Mouse (Mus musculus) 416B (cell line): ENCODE measurements around the gene Adar.
"Not testable (repeated sequence)": the region's sequence is repeated elsewhere in the genome, so short reads cannot be mapped to it uniquely, and the experiment has no call there.

Experiments
- DNase-seq: peaks from one replicate; pipeline ENCODE4 v3.0.0; 2011; ENCODE audit warnings: low read depth

Gene Adar

GRCm38 (mm10) chr3:89794616-89795015, 79.8 kb downstream of the Adar start:
- peak; percentile 30 for DNase-seq

GRCm38 (mm10) chr3:89795746-89796145, 80.9 kb downstream of the Adar start:
- DNase-seq: peak; percentile 31

GRCm38 (mm10) chr3:89796358-89796757, 81.5 kb downstream of the Adar start:
- DNase-seq: peak; percentile 65

- peak; percentile 71 for DNase-seq
Observed at GRCm38 (mm10) chr3:89798518-89798917, 83.7 kb downstream of the Adar start.

- DNase-seq: no peak
Observed at GRCm38 (mm10) chr3:89799476-89799875, 84.7 kb downstream of the Adar start.

GRCm38 (mm10) chr3:89800078-89800477, 85.3 kb downstream of the Adar start:
- not testable (repeated sequence) for DNase-seq

- no peak for DNase-seq
Observed at GRCm38 (mm10) chr3:89800774-89801506, 86.1 kb downstream of the Adar start.

GRCm38 (mm10) chr3:89801507-89801847, 86.7 kb downstream of the Adar start:
- DNase-seq: peak; percentile 68

GRCm38 (mm10) chr3:89802876-89803275, 88.1 kb downstream of the Adar start:
- DNase-seq: no peak
